Comparison of ENCODE assay signal across 40 mouse cellular contexts in genomic region chr6:41694407-41694806, GRCm38 (mm10). TPM values are rescaled to one million over a fixed set of nuclear protein-coding genes. Genes with fewer than 3 reads are reported as not detected.
"Had no signal": no experiment of that assay in that cellular context is flagged by ENCODE, and none has a peak within 500 bp of the region (broad histone marks: within the 10 kb centered on the region; RNA-seq: fewer than 3 reads in every experiment).

No protein-coding gene starts in this region.

- H3K27me3 ChIP-seq: heart, embryonic 13.5 days; heart, embryonic 15.5 days; hindbrain, embryonic 12.5 days; kidney, embryonic 15.5 days; limb, embryonic 13.5 days; limb, embryonic 15.5 days; liver, embryonic 12.5 days had no signal

- DNase-seq: gastrocnemius, adult 2 months; gastrocnemius, postnatal 10 days; gastrocnemius, postnatal 25 days; heart, adult 18-20 months; heart, postnatal 14 days; heart, postnatal 36 days; kidney, adult 11 months; kidney, adult 2 months; kidney, adult 9 months; kidney, postnatal 14 days; kidney, postnatal 36 days; layer of hippocampus, adult 9-11 months had no signal

- H3K4me3 ChIP-seq: gastrocnemius, adult 2 months; heart, embryonic 13.5 days; heart, embryonic 15.5 days; hindbrain, embryonic 12.5 days; kidney, embryonic 15.5 days; left cerebral cortex, adult 2 months; limb, embryonic 13.5 days; limb, embryonic 15.5 days; liver, embryonic 12.5 days had no signal

- H3K27ac ChIP-seq: gastrocnemius, adult 2 months; heart, embryonic 13.5 days; heart, embryonic 15.5 days; hindbrain, embryonic 12.5 days; hindbrain, embryonic 14.5 days; kidney, embryonic 15.5 days; kidney, postnatal 0 days; left cerebral cortex, adult 2 months; limb, embryonic 13.5 days; limb, embryonic 15.5 days; liver, embryonic 12.5 days; liver, embryonic 14.5 days had no signal

- H3K9me3 ChIP-seq: heart, embryonic 13.5 days; heart, embryonic 15.5 days; hindbrain, embryonic 12.5 days; kidney, embryonic 15.5 days; limb, embryonic 13.5 days; limb, embryonic 15.5 days; liver, embryonic 12.5 days had no signal

- H3K4me1 ChIP-seq: heart, embryonic 13.5 days; heart, embryonic 15.5 days; hindbrain, embryonic 12.5 days; kidney, embryonic 15.5 days; limb, embryonic 13.5 days; limb, embryonic 15.5 days had no signal

- ATAC-seq: hindbrain, embryonic 16.5 days; intestine, embryonic 16.5 days; liver, embryonic 12.5 days had no signal

- H3K36me3 ChIP-seq: heart, embryonic 13.5 days; heart, embryonic 15.5 days; hindbrain, embryonic 12.5 days; kidney, embryonic 15.5 days; limb, embryonic 13.5 days; limb, embryonic 15.5 days had no signal

RNA-seq across cellular contexts. Expression of gene Kel, which starts 9.7 kb away (rescaled TPM):
- total RNA-seq: gastrocnemius, adult 2 months; gastrocnemius, postnatal 25 days; heart, adult 18-20 months; layer of hippocampus, adult 18-20 months; layer of hippocampus, adult 8-10 months; layer of hippocampus, postnatal 25 days; left cerebral cortex, adult 2 months; left cerebral cortex, postnatal 14 days; left cerebral cortex, postnatal 36 days; liver, adult 2 months had no signal
- polyA plus RNA-seq: large intestine, adult 2 months; liver, adult 2 months had no signal

RNA-seq across cellular contexts. Expression of gene Llcfc1, which starts 10.2 kb away (rescaled TPM):
- total RNA-seq: gastrocnemius, adult 2 months; gastrocnemius, postnatal 10 days; gastrocnemius, postnatal 25 days; gastrocnemius, postnatal 4 days; granulocyte monocyte progenitor cell, adult 5-6 weeks; heart, adult 18-20 months; heart, postnatal 14 days; heart, postnatal 36 days; hematopoietic stem cell, adult 5-6 weeks; layer of hippocampus, adult 18-20 months; layer of hippocampus, adult 8-10 months; layer of hippocampus, postnatal 25 days; left cerebral cortex, adult 2 months; left cerebral cortex, postnatal 14 days; left cerebral cortex, postnatal 36 days; liver, adult 2 months had no signal
- polyA plus RNA-seq: heart, embryonic 11.5 days; heart, embryonic 13.5 days; heart, embryonic 15.5 days; heart, postnatal 0 days; hindbrain, embryonic 12.5 days; hindbrain, embryonic 14.5 days; hindbrain, embryonic 16.5 days; intestine, embryonic 14.5 days; large intestine, adult 2 months; limb, embryonic 11.5 days; limb, embryonic 13.5 days; limb, embryonic 15.5 days; liver, adult 2 months; liver, embryonic 12.5 days; liver, embryonic 14.5 days; liver, embryonic 16.5 days had no signal

RNA-seq across cellular contexts. Expression of gene Trpv5, which starts 13.8 kb away (rescaled TPM):
- total RNA-seq: gastrocnemius, adult 2 months; gastrocnemius, postnatal 10 days; gastrocnemius, postnatal 25 days; gastrocnemius, postnatal 4 days; granulocyte monocyte progenitor cell, adult 5-6 weeks; heart, adult 18-20 months; heart, postnatal 14 days; heart, postnatal 36 days; hematopoietic stem cell, adult 5-6 weeks; layer of hippocampus, adult 18-20 months; layer of hippocampus, adult 8-10 months; layer of hippocampus, postnatal 25 days; left cerebral cortex, adult 2 months; left cerebral cortex, postnatal 14 days; left cerebral cortex, postnatal 36 days; liver, adult 2 months had no signal
- polyA plus RNA-seq: heart, embryonic 11.5 days; heart, embryonic 13.5 days; heart, embryonic 15.5 days; heart, postnatal 0 days; hindbrain, embryonic 12.5 days; hindbrain, embryonic 14.5 days; hindbrain, embryonic 16.5 days; intestine, embryonic 14.5 days; large intestine, adult 2 months; limb, embryonic 11.5 days; limb, embryonic 13.5 days; limb, embryonic 15.5 days; liver, adult 2 months had no signal

RNA-seq across cellular contexts. Expression of gene Trpv6, which starts 58.2 kb away (rescaled TPM):
- total RNA-seq: gastrocnemius, adult 2 months; gastrocnemius, postnatal 10 days; gastrocnemius, postnatal 25 days; gastrocnemius, postnatal 4 days; granulocyte monocyte progenitor cell, adult 5-6 weeks; heart, adult 18-20 months; heart, postnatal 14 days; heart, postnatal 36 days; hematopoietic stem cell, adult 5-6 weeks; liver, adult 2 months had no signal
- polyA plus RNA-seq: heart, embryonic 11.5 days; heart, embryonic 15.5 days; heart, postnatal 0 days; liver, adult 2 months had no signal
